ENCODE assay signal across 27 mouse cellular contexts in genomic region chr16:13704676-13705075, GRCm38 (mm10). TPM values are rescaled to one million over a fixed set of nuclear protein-coding genes. Genes with fewer than 3 reads are reported as not detected.
DNase-seq lines count a peak whose midpoint lies in the region; ATAC-seq and TF ChIP-seq lines count a peak whose summit lies in the region.
"Had no signal": no experiment of that assay in that cellular context is flagged by ENCODE, and none has a peak within 500 bp of the region (broad histone marks: within the 10 kb centered on the region; RNA-seq: fewer than 3 reads in every experiment).

No protein-coding gene starts in this region.

- in situ Hi-C loops in ES-E14 (cut with MboI; ENCODE audit: low sequenced_read_pairs in 2 of 2, unreplicated experiment in 2 of 2) = no loop called here

- H3K9ac ChIP-seq in ES-E14 (ENCODE audit: insufficient read depth, low read depth, low read length, poor library complexity, severe bottlenecking) = peak overlapping the region; percentile 31; the same call in 1 of the 2 replicates
- H3K9ac ChIP-seq: embryonic facial prominence, embryonic 13.5 days; embryonic facial prominence, embryonic 15.5 days; forebrain, embryonic 13.5 days; forebrain, embryonic 15.5 days; forebrain, postnatal 0 days had no signal

- no peaks in the 10 kb centered on the region for H3K4me1 ChIP-seq in ES-E14 (ENCODE audit: control insufficient read depth in 2 of 2, insufficient read depth in 2 of 2, low read length in 2 of 2, poor library complexity in 1 of 2)
- H3K4me1 ChIP-seq: embryonic facial prominence, embryonic 13.5 days; embryonic facial prominence, embryonic 15.5 days; forebrain, embryonic 13.5 days; forebrain, embryonic 15.5 days had no signal

- H3K4me3 ChIP-seq in ES-E14 (ENCODE audit: insufficient read depth in 1 of 2, low read depth in 1 of 2, low read length in 2 of 2, poor library complexity in 1 of 2, severe bottlenecking in 1 of 2) = no peak overlapping the region
- H3K4me3 ChIP-seq: embryonic facial prominence, embryonic 13.5 days; embryonic facial prominence, embryonic 15.5 days; forebrain, embryonic 13.5 days; forebrain, embryonic 15.5 days had no signal

- H3K9me3 ChIP-seq in ES-E14 (ENCODE audit: control insufficient read depth, insufficient read depth, low read depth, low read length) = no peaks in the 10 kb centered on the region
- H3K9me3 ChIP-seq: embryonic facial prominence, embryonic 13.5 days; embryonic facial prominence, embryonic 15.5 days; forebrain, embryonic 13.5 days; forebrain, embryonic 15.5 days had no signal

- peaks cover 9% of the 10 kb centered on the region; the same call in 1 of the 2 replicates for H3K36me3 ChIP-seq in ES-E14 (ENCODE audit: control insufficient read depth, insufficient read depth, low read length, poor library complexity, severe bottlenecking)

- no peak for ATAC-seq in megakaryocyte, adult 5-6 weeks (ENCODE audit: poor library complexity, severe bottlenecking)
- ATAC-seq: CD4-positive, CD25-positive, alpha-beta regulatory T cell, adult 4 months; forebrain, embryonic 13.5 days; forebrain, embryonic 15.5 days; forebrain, postnatal 0 days had no signal

- peak; percentile 42 for DNase-seq in heart, adult 11 months
- DNase-seq in heart, postnatal 4 days = no peak
- no peak for DNase-seq in ES-E14 (ENCODE audit: low read depth, low spot score)
- DNase-seq in ZHBTc4 (ENCODE audit: low read depth, low spot score) = peak; percentile 53
- DNase-seq in thymus, postnatal 36 days = no peak
- DNase-seq: adrenal gland, adult 2 months; adrenal gland, postnatal 10 days; adrenal gland, postnatal 25 days; B cell, adult 2 months; cerebellum, adult 11 months; cerebellum, adult 18-20 months; cerebellum, adult 8-10 months; cerebellum, adult 9-11 months; cerebellum, postnatal 14 days; cerebellum, postnatal 36 days; embryo, embryonic 11 days; forebrain, postnatal 0 days had no signal

- no peak overlapping the region for H3K27ac ChIP-seq in ES-E14 (ENCODE audit: insufficient read depth, low read depth, low read length, poor library complexity, severe bottlenecking)
- H3K27ac ChIP-seq: embryonic facial prominence, embryonic 13.5 days; embryonic facial prominence, embryonic 15.5 days; forebrain, embryonic 13.5 days; forebrain, embryonic 15.5 days had no signal

TF ChIP-seq in ES-E14, 5 proteins besides CTCF, POLR2A, EP300 and RAD21:
- TF ChIP-seq HCFC1 (IDR thresholded peaks at IDR 0.05; ENCODE audit: borderline replicate concordance, insufficient read depth, low read length) (no peak), ZC3H11A (IDR thresholded peaks at IDR 0.05; ENCODE audit: borderline replicate concordance, low read depth, low read length) (no peak), CHD2 (IDR thresholded peaks at IDR 0.05; ENCODE audit: low read depth, low read length) (no peak), ZNF384 (IDR thresholded peaks at IDR 0.05; ENCODE audit: low read depth, low read length) (no peak), MAFK (IDR thresholded peaks at IDR 0.05; ENCODE audit: insufficient read depth, low read depth, low read length) (no peak)
TF ChIP-seq in ES-E14: peak in this region for 0.

RNA-seq across cellular contexts. Expression of gene Pla2g10, which starts 26.1 kb away (rescaled TPM):
- total RNA-seq in heart, postnatal 4 days (2021) = not detected
- total RNA-seq in ES-E14 (2012; rRNA removed) = 38.9 and 43.6 TPM in 2 replicates
- not detected in 2 replicates for total RNA-seq in megakaryocyte, adult 5-6 weeks (2015)
- not detected in 2 replicates for total RNA-seq in megakaryocyte, adult 5-6 weeks (2017)
- total RNA-seq: adrenal gland, adult 2 months; adrenal gland, postnatal 10 days; adrenal gland, postnatal 25 days; adrenal gland, postnatal 4 days; CH12.LX; common myeloid progenitor, adult 5-6 weeks; forebrain, postnatal 0 days; MEL had no signal

RNA-seq across cellular contexts. Expression of gene 3110001I22Rik, which starts 32.9 kb away (rescaled TPM):
- total RNA-seq in heart, postnatal 4 days (2021) = 1 to 10 TPM; 2.3 to 2.5 TPM
- 7.8 and 10.9 TPM in 2 replicates for total RNA-seq in ES-E14 (2012; rRNA removed)
- total RNA-seq in megakaryocyte, adult 5-6 weeks (2015) = 13.9 and 14.6 TPM in 2 replicates
- 15.5 and 18.5 TPM in 2 replicates for total RNA-seq in megakaryocyte, adult 5-6 weeks (2017)

RNA-seq across cellular contexts. Expression of gene Bfar, which starts 33.0 kb away (rescaled TPM):
- total RNA-seq in heart, postnatal 4 days (2021) = 10 to 100 TPM; 30.7 to 32.3 TPM
- 39.4 and 45.5 TPM in 2 replicates for total RNA-seq in ES-E14 (2012; rRNA removed)
- 31.8 and 37.7 TPM in 2 replicates for total RNA-seq in megakaryocyte, adult 5-6 weeks (2015)
- total RNA-seq in megakaryocyte, adult 5-6 weeks (2017) = 40.0 and 45.2 TPM in 2 replicates

RNA-seq across cellular contexts. Expression of gene Parn, which starts 36.7 kb away (rescaled TPM):
- total RNA-seq in heart, postnatal 4 days (2021) = 10 to 100 TPM; 19.3 to 21.2 TPM
- 28.1 and 30.3 TPM in 2 replicates for total RNA-seq in ES-E14 (2012; rRNA removed)
- total RNA-seq in megakaryocyte, adult 5-6 weeks (2015) = 6.5 and 8.6 TPM in 2 replicates
- total RNA-seq in megakaryocyte, adult 5-6 weeks (2017) = 21.1 and 21.2 TPM in 2 replicates

Comparison
In these comparisons a context has a peak if more than half of its experiments do, and no peak if none do; other contexts are left out.
1. DNase-seq: peak in heart, adult 11 months (single experiment) and ZHBTc4 (single experiment); none in heart, postnatal 4 days (single experiment), ES-E14 (single experiment) and thymus, postnatal 36 days (0 of 2).
2. RNA of gene Pla2g10, which starts 26.1 kb away (total RNA-seq): 38.9 to 43.6 TPM in ES-E14; not detected in heart, postnatal 4 days and not detected in megakaryocyte, adult 5-6 weeks; every median in the first group is over 10 times any median in the second.